Mouse (Mus musculus) urinary bladder, adult 18-20 months (tissue): ENCODE data around the gene Txndc17.

Experiments used
- DNase-seq, 2 experiments: peaks; one replicate each; pipeline ENCODE4 v3.0.0; 2022; ENCODE audit warnings: low spot score in 2 of 2, mixed read lengths in 2 of 2

Gene Txndc17

GRCm38 (mm10) chr11:72221278-72221677, 13.9 kb downstream of the Txndc17 start:
- peak in 1 of 2 experiments; percentile 26 for DNase-seq

- DNase-seq = no peak
Observed at GRCm38 (mm10) chr11:72223414-72223813, 16.1 kb downstream of the Txndc17 start.

- peak; percentile 35 to 67 for DNase-seq
Observed at GRCm38 (mm10) chr11:72224865-72225264, 17.5 kb downstream of the Txndc17 start.

GRCm38 (mm10) chr11:72226020-72226791, 18.9 kb downstream of the Txndc17 start:
- DNase-seq = no peak

GRCm38 (mm10) chr11:72226901-72227300, 19.6 kb downstream of the Txndc17 start:
- no peak for DNase-seq

GRCm38 (mm10) chr11:72228513-72228912, 21.2 kb downstream of the Txndc17 start:
- DNase-seq = no peak

- DNase-seq = no peak
Observed at GRCm38 (mm10) chr11:72232068-72232467, 24.7 kb downstream of the Txndc17 start.

- DNase-seq = no peak
Observed at GRCm38 (mm10) chr11:72232991-72233390, 25.6 kb downstream of the Txndc17 start.

- no peak for DNase-seq
Observed at GRCm38 (mm10) chr11:72234013-72234412, 26.7 kb downstream of the Txndc17 start.

GRCm38 (mm10) chr11:72240062-72240860, 32.9 kb downstream of the Txndc17 start:
- DNase-seq = no peak

GRCm38 (mm10) chr11:72245196-72245753, 37.9 kb downstream of the Txndc17 start:
- DNase-seq = no peak

GRCm38 (mm10) chr11:72255629-72256028, 48.3 kb downstream of the Txndc17 start:
- no peak for DNase-seq

GRCm38 (mm10) chr11:72256441-72256840, 49.1 kb downstream of the Txndc17 start:
- no peak for DNase-seq
